Mouse (Mus musculus): ENCODE data around the gene Kcnk3. TPM values are rescaled to one million over a fixed set of nuclear protein-coding genes. Genes with fewer than 3 reads are reported as not detected.

Kcnk3 gene
- polyA plus RNA-seq, 1 experiment from 2014 or later, result 0.63 TPM

DNA sequence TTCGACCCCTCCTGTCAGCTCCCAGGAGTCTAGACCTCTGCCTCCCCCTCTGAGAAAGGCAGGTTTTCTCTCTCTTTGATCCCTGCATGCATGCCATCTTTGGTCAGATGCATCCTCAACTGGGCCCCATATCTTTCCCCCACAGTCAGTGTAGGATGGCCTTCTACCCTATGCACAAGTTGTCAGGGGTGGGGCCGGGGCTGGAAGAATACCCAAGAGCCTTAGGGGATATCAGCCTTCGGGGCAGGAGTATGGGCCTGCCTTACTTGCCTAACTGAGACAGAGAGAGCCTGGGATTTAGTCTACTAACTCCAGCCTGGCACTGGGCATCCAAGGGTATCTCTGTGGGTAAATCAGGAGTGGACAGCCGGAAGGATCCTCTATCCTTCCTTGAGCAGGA lies 16.0 kb downstream of the Kcnk3 start:
- peaks cover 4% of the 10 kb centered on the region; the same call in 1 of the 2 replicates for H3K27me3 ChIP-seq
- no peak overlapping the region for H3K4me3 ChIP-seq
- H3K4me1 ChIP-seq, result no peaks in the 10 kb centered on the region
- no peak for ATAC-seq (ENCODE audit: insufficient number of reproducible peaks, insufficient read depth, low FRiP score, low TSS enrichment, low read depth)
- no peak overlapping the region for H3K4me2 ChIP-seq
- WGBS, result 72% methylated on average over 4 of the region's 4 CpGs
- H3K27ac ChIP-seq, result no peak overlapping the region
- H3K9me3 ChIP-seq, result no peaks in the 10 kb centered on the region
- H3K9ac ChIP-seq, result no peak overlapping the region
- H3K36me3 ChIP-seq, result no peaks in the 10 kb centered on the region

DNA sequence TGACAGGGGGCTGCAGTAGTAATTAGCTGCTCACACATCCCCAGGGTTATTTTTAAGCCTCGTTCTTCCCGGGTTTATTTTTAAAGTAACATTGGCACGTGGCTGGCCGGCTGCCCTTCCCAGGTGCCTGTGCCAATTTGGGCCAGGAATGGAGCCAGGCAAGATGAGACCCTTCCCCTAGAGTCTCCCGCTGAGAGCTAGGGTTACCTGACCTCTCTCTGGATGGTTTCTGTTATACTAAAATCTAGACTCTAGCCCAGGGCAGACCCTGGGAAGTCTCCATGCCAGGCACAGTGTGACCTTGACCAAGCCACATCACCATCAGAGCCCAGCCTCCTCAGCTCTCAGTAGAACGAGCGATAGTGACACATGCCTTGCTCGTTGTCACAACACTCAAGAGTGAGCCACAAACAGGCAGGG lies 16.8 kb downstream of the Kcnk3 start:
- ATAC-seq (ENCODE audit: insufficient number of reproducible peaks, insufficient read depth, low FRiP score, low TSS enrichment, low read depth), result no peak

DNA sequence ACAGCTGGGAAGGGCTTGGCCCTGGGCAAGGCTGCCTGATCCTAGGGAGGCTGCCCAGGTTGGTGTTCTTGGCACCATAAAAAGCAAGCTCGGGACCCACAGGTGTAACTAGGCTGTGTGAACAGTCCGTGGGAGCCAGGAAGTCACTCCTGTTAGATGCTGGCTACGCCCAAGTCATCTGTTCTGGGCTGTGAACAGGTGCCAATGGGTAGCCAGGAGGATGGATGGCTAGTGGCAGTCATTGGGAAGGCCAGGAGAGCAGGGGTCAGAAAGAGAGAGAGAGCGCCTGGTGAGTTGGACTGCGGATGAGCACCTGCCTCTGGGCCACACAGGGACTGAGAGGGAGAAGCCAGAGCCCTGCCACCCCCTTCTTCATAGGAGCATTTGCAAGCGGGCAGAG lies 17.7 kb downstream of the Kcnk3 start:
- WGBS, result 79% methylated on average over 6 of the region's 6 CpGs
- no peak overlapping the region for H3K9ac ChIP-seq
- H3K36me3 ChIP-seq, result no peaks in the 10 kb centered on the region
- H3K27ac ChIP-seq, result no peak overlapping the region
- H3K9me3 ChIP-seq, result no peaks in the 10 kb centered on the region
- ATAC-seq (ENCODE audit: insufficient number of reproducible peaks, insufficient read depth, low FRiP score, low TSS enrichment, low read depth), result no peak
- no peak overlapping the region for H3K4me2 ChIP-seq
- no peaks in the 10 kb centered on the region for H3K27me3 ChIP-seq
- no peak overlapping the region for H3K4me3 ChIP-seq
- no peaks in the 10 kb centered on the region for H3K4me1 ChIP-seq

More for the DNA sequence above, 16.8 kb downstream of the Kcnk3 start:
- Histone ChIP-seq H3K9me3 (no peaks in the 10 kb centered on the region), H3K9ac (no peak overlapping the region), H3K36me3 (no peaks in the 10 kb centered on the region), H3K4me1 (no peaks in the 10 kb centered on the region), H3K4me2 (no peak overlapping the region), H3K27me3 (peaks cover 4% of the 10 kb centered on the region; the same call in 1 of the 2 replicates), H3K27ac (no peak overlapping the region), H3K4me3 (no peak overlapping the region)
- 68% methylated on average over 8 of the region's 8 CpGs for WGBS

DNA sequence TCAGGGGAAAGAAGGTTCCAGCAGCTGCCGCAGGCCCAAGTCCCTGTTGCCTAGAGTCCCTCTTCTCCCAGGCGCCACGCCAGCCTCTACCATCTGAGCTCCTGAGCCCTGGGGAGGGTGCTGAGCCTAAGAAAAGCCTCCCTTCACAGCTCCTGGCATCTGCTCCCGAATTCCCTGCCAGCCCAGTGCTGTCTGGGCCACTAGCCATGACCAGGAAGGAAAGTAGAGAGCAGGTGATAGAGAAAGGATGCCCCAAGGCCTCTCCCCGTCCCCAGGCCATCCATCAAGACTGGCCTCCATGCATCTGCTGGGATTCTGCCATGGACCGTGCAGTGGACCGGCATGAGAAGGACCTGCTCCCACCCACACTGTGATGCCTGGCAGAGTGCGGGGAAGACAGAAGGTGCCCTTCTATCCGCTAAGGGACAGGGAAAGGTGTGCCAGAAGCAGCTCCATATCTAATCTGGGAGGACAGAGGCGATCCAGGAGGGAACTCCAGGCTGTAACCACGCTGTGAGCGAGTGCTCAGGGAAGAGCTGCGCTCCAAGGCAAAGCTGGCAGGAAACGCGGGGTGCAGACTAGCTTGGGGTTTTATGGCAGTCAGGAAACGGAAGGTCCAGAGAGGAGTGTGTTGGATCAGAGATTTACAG lies 18.6 kb downstream of the Kcnk3 start:
- H3K27me3 ChIP-seq, result no peaks in the 10 kb centered on the region
- no peak overlapping the region for H3K27ac ChIP-seq
- H3K9me3 ChIP-seq, result no peaks in the 10 kb centered on the region
- no peak for ATAC-seq (ENCODE audit: insufficient number of reproducible peaks, insufficient read depth, low FRiP score, low TSS enrichment, low read depth)
- H3K4me1 ChIP-seq, result no peaks in the 10 kb centered on the region
- 74% methylated on average over 16 of the region's 16 CpGs for WGBS
- H3K4me3 ChIP-seq, result no peak overlapping the region
- no peak overlapping the region for H3K4me2 ChIP-seq
- no peaks in the 10 kb centered on the region for H3K36me3 ChIP-seq
- H3K9ac ChIP-seq, result no peak overlapping the region

DNA sequence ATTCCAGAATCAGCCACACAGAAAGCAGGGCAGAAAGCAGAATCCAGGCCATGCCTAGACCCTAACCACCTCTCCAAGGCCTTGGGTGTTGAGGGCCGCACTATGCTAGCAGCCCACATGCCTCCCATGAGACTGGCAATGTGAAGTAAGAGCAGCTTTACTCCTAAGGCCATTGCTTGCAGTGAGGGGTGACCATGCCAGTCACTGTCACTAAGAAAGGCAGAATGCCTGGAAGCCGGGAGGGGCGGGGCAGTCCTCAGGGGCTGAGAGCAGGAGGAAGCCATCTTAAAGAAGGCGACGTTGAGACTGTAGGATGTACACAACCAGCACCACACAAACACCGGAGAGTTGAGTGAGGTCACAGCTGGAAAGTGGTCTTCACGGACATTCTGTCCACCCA lies 21.1 kb downstream of the Kcnk3 start:
- no peak overlapping the region for H3K27ac ChIP-seq
- peaks cover under 1% of the 10 kb centered on the region for H3K4me1 ChIP-seq
- no peak for ATAC-seq (ENCODE audit: insufficient number of reproducible peaks, insufficient read depth, low FRiP score, low TSS enrichment, low read depth)
- H3K36me3 ChIP-seq, result no peaks in the 10 kb centered on the region
- no peak overlapping the region for H3K9ac ChIP-seq
- H3K9me3 ChIP-seq, result no peaks in the 10 kb centered on the region
- H3K27me3 ChIP-seq, result no peaks in the 10 kb centered on the region
- no peak overlapping the region for H3K4me3 ChIP-seq
- no peak overlapping the region for H3K4me2 ChIP-seq
- WGBS, result 84% methylated on average over 7 of the region's 7 CpGs

DNA sequence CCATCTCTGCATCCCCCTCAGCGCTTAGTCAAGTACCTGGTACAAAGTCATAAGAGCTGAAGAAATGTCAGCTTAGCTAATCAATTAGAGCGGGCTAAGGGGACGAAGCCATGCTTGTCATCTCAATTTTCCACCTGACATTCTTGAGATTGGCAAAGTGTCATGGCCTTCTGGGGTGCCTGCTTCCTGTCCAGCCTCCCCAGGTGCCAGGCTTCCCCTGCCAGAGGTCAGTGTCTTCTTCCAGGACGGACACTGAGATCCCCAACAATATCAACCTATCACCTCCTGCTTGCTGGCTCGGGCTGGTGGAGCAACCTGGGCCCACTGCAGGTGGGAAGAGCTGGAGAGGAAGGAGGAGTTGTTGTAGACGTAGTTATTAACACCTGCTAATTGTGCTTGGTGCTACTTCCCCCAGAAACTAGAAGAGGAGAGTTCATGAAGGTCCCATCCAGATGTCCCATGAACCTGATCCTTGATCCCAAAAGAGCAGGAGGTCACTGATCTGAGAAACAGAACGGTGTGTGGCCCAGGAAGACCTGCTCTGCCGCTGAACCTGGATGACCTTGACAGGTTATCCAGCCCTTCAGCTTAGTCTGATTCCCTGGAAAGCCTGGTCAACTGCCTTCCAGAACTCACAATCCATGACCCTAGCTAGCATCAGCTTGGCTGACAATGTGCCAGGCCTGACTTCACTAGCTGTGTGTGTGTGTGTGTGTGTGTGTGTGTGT lies 22.1 kb downstream of the Kcnk3 start:
- Histone ChIP-seq H3K36me3 (no peaks in the 10 kb centered on the region), H3K4me2 (no peak overlapping the region), H3K9me3 (no peaks in the 10 kb centered on the region), H3K27me3 (no peaks in the 10 kb centered on the region), H3K4me1 (peaks cover 11% of the 10 kb centered on the region), H3K9ac (no peak overlapping the region), H3K27ac (no peak overlapping the region), H3K4me3 (no peak overlapping the region)
- 69% methylated on average over 8 of the region's 8 CpGs for WGBS
- ATAC-seq (ENCODE audit: insufficient number of reproducible peaks, insufficient read depth, low FRiP score, low TSS enrichment, low read depth), result no peak

DNA sequence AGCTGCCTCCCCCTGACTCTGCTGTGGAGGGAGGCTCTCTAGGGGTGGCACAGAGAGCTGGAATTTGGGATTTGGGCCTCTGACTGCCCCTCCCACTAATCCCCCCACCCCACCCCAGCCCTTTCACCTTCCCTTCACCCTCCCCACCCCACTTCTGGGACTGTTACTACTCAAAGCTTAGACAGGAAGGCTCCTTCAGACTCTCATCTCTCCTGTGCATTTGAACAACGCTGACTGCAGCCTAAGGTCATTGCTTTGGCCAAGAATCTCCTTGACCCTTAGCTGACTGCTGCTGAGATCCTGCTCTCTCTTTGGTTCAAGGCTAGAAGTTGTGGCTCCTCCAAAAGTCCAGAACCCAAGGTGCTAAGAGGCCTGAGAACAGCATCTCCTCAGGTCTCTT lies 23.1 kb downstream of the Kcnk3 start:
- Histone ChIP-seq H3K36me3 (no peaks in the 10 kb centered on the region), H3K4me2 (no peak overlapping the region), H3K9me3 (no peaks in the 10 kb centered on the region), H3K4me1 (peaks cover 16% of the 10 kb centered on the region), H3K27me3 (no peaks in the 10 kb centered on the region), H3K27ac (no peak overlapping the region), H3K9ac (no peak overlapping the region), H3K4me3 (no peak overlapping the region)
- ATAC-seq (ENCODE audit: insufficient number of reproducible peaks, insufficient read depth, low FRiP score, low TSS enrichment, low read depth), result no peak
- 84% methylated on average over 1 of the region's 1 CpGs for WGBS

DNA sequence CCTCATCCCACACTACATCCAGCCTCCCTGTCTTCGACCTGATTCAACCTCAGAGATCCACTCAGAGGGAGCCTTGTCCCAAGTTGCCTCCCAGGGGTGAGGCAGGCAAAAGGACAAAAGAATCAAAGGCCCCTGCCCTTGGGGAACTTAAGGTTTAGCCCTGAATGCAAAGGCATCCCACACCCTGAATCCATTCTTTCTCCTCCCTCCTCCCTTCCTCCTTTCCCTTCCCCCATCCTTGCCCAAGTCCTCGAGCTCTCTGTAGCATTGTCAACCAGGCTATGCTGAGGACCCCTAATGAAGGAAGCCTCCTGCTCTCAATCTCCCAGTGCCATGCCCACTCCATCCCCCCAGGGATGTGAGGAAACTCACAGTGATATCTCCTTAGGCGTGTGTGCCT lies 23.7 kb downstream of the Kcnk3 start:
- no peak for ATAC-seq (ENCODE audit: insufficient number of reproducible peaks, insufficient read depth, low FRiP score, low TSS enrichment, low read depth)
- no peaks in the 10 kb centered on the region for H3K9me3 ChIP-seq
- no peak overlapping the region for H3K4me3 ChIP-seq
- H3K36me3 ChIP-seq, result no peaks in the 10 kb centered on the region
- no peaks in the 10 kb centered on the region for H3K27me3 ChIP-seq
- WGBS, result 24% methylated on average over 3 of the region's 3 CpGs
- H3K9ac ChIP-seq, result no peak overlapping the region
- peaks cover 16% of the 10 kb centered on the region for H3K4me1 ChIP-seq
- H3K4me2 ChIP-seq, result no peak overlapping the region
- H3K27ac ChIP-seq, result no peak overlapping the region

DNA sequence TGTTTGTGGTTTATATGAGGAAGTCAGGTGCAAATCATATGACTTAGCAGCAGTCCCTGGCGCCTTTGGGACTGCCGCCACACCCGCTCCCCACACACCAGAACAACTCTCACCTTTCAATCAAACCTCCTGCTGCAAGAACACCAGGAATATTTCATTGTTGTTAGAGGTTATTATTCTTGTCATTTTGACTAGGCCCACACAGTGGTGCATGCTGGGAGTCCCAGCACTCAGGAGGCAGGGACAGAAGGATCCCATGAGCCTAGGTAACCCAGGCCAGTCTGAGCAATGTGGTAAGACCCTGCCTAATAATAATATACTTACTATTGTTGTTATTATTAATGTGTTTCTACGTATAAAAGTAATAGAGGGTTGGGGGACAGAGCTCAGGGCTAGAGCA lies 24.6 kb downstream of the Kcnk3 start:
- H3K4me3 ChIP-seq, result no peak overlapping the region
- no peaks in the 10 kb centered on the region for H3K36me3 ChIP-seq
- H3K27ac ChIP-seq, result no peak overlapping the region
- H3K27me3 ChIP-seq, result no peaks in the 10 kb centered on the region; the same call in 1 of the 2 replicates
- no peak overlapping the region for H3K9ac ChIP-seq
- no peak overlapping the region for H3K4me2 ChIP-seq
- H3K4me1 ChIP-seq, result peaks cover 16% of the 10 kb centered on the region
- no peaks in the 10 kb centered on the region for H3K9me3 ChIP-seq
- WGBS, result 83% methylated on average over 4 of the region's 4 CpGs
- no peak for ATAC-seq (ENCODE audit: insufficient number of reproducible peaks, insufficient read depth, low FRiP score, low TSS enrichment, low read depth)

DNA sequence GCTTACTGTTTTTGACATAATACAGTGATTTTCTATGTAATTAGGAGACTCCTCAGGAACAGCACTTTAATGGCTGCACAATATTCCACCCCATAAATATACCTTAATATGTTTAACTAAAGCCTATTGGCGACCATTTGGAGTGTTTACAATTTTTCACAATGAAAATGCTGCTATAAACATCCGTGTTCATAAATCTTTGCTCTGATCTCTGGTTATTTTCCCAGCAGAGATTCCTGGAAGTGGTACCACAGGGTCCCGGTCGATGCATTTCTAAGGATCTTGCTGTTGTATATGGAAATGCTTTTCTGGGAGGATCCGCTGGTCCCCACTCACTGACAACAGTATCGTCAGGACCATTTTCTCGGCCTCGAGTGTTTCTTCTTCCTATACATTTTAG lies 25.3 kb downstream of the Kcnk3 start:
- Histone ChIP-seq H3K36me3 (no peaks in the 10 kb centered on the region), H3K4me2 (no peak overlapping the region), H3K9me3 (no peaks in the 10 kb centered on the region), H3K4me1 (peaks cover 16% of the 10 kb centered on the region), H3K4me3 (no peak overlapping the region), H3K27ac (no peak overlapping the region), H3K27me3 (peaks cover 5% of the 10 kb centered on the region), H3K9ac (no peak overlapping the region)
- WGBS, result 85% methylated on average over 8 of the region's 8 CpGs
- ATAC-seq (ENCODE audit: insufficient number of reproducible peaks, insufficient read depth, low FRiP score, low TSS enrichment, low read depth), result no peak

DNA sequence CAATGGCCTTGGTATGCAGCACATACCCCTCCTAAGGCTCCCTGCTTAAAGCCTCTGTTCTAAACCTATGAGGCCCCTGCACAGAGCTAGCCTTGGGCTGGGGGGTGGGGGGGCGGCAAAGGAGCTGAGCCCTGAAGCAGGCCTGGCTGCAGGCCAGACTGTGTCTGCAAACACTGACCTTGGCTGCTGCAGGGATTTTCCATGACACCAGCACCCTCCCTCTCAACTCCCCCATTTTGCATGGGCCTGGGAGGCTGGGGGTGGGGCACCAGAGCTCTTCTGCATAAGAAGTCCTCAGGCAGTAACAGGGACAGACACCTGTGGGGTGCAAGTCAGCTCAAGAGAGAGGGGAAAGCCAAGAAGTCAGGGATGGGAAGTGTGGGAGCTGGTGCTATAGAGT lies 26.3 kb downstream of the Kcnk3 start:
- 0 out of 2 replicates have a peak, but pooled peaks have one; percentile 16 for ATAC-seq (ENCODE audit: insufficient number of reproducible peaks, insufficient read depth, low FRiP score, low TSS enrichment, low read depth)
- no peak overlapping the region; the same call in 1 of the 2 replicates for H3K9ac ChIP-seq
- H3K4me1 ChIP-seq, result peaks cover 16% of the 10 kb centered on the region
- H3K36me3 ChIP-seq, result no peaks in the 10 kb centered on the region
- H3K27me3 ChIP-seq, result peaks cover 9% of the 10 kb centered on the region
- H3K4me2 ChIP-seq, result no peak overlapping the region
- H3K9me3 ChIP-seq, result no peaks in the 10 kb centered on the region
- peak overlapping the region; percentile 48; the same call in 1 of the 2 replicates for H3K27ac ChIP-seq
- 37% methylated on average over 1 of the region's 1 CpGs for WGBS
- no peak overlapping the region for H3K4me3 ChIP-seq

DNA sequence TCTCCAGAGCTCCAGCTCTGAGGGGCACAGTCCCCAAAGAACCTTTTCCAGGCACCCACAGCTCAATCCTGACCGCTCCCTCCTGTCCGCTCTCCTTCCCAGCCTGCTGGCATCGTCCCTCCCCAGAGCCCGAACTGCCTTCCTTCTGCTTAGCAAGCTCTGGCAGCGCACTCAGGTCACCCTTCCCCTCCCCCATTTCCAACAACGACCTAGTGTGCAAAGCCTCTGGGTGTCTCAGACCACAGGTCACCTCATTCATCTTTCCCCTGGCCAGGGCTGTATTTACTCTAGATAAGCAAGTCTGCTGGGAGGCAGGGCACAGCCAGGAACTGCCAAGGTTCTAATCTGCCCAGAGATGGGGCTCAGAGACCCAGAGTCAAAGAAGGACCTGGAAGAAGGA lies 27.4 kb downstream of the Kcnk3 start:
- Histone ChIP-seq H3K4me1 (peaks cover 16% of the 10 kb centered on the region), H3K9me3 (no peaks in the 10 kb centered on the region), H3K27ac (no peak overlapping the region), H3K4me3 (no peak overlapping the region), H3K36me3 (no peaks in the 10 kb centered on the region), H3K9ac (no peak overlapping the region), H3K27me3 (peaks cover 10% of the 10 kb centered on the region), H3K4me2 (no peak overlapping the region)
- WGBS, result 46% methylated on average over 6 of the region's 6 CpGs
- no peak for ATAC-seq (ENCODE audit: insufficient number of reproducible peaks, insufficient read depth, low FRiP score, low TSS enrichment, low read depth)
